Mouse (Mus musculus) hindbrain, embryonic 15.5 days (tissue): ENCODE data around the gene Ubl3. TPM values are rescaled to one million over a fixed set of nuclear protein-coding genes. Genes with fewer than 3 reads are reported as not detected.

ENCODE experiments used
- ATAC-seq: fragments of 200-750 bp; cut with Nextera tagmentation; 2 replicates; pipeline ENCODE4 v1.8.0; 2017; ENCODE audit warnings: low read depth, moderate number of reproducible peaks, moderate TSS enrichment; ENCODE audit not compliant: low FRiP score
- H3K27ac ChIP-seq: fragments of 300-500 bp; sonication (generic); replicated peaks from 2 replicates; pipeline ENCODE4 v1.5.1; 2015; ENCODE audit warnings: mild to moderate bottlenecking, inconsistent platforms
- H3K27me3 ChIP-seq: fragments of 300-500 bp; sonication (generic); 2 replicates; pipeline ENCODE4 v1.6.1; 2015; ENCODE audit warnings: control low read depth, inconsistent platforms
- H3K36me3 ChIP-seq: fragments of 300-500 bp; sonication (generic); 2 replicates; pipeline ENCODE4 v1.6.1; 2015; ENCODE audit warnings: control low read depth, inconsistent platforms
- H3K4me1 ChIP-seq: fragments of 300-500 bp; sonication (generic); replicated peaks from 2 replicates; pipeline ENCODE4 v1.6.1; 2015; ENCODE audit warnings: control low read depth, inconsistent platforms
- H3K4me2 ChIP-seq: fragments of 300-500 bp; sonication (generic); 2 replicates; pipeline ENCODE4 v1.6.1; 2015; ENCODE audit warnings: moderate library complexity, mild to moderate bottlenecking, inconsistent platforms
- H3K4me3 ChIP-seq: fragments of 300-500 bp; sonication (generic); 2 replicates; pipeline ENCODE4 v1.5.1; 2015; ENCODE audit warnings: mild to moderate bottlenecking, inconsistent platforms
- H3K9ac ChIP-seq: fragments of 300-500 bp; sonication (generic); 2 replicates; pipeline ENCODE4 v1.6.1; 2015; ENCODE audit warnings: inconsistent platforms
- H3K9me3 ChIP-seq: fragments of 300-500 bp; sonication (generic); 2 replicates; pipeline ENCODE4 v1.6.1; 2016; ENCODE audit warnings: control low read depth, inconsistent platforms
- WGBS: fragments of 180-500 bp; shearing (Covaris S2); methylation state at CpG from one replicate; pipeline ENCODE4 v1.1.7; 2015; 5-methylcytosine and 5-hydroxymethylcytosine counted together
- polyA plus RNA-seq: library from polyadenylated mRNA; unstranded; fragments of >200 nt; fragmentation: Nextera tagmentation; extraction: Ambion mirVana; gene quantifications from 2 replicates; pipeline ENCODE4 v1.2.1, GENCODE M21; 2015

The Ubl3 gene
- polyA plus RNA-seq, 1 experiment from 2014 or later: 101 TPM

GRCm38 (mm10) chr5:148556509-148556908 is 3.9 kb upstream of the Ubl3 start:
- H3K4me1 ChIP-seq: peaks cover 14% of the 10 kb centered on the region
- H3K27ac ChIP-seq: no peak overlapping the region
- H3K27me3 ChIP-seq: no peaks in the 10 kb centered on the region
- no peaks in the 10 kb centered on the region for H3K36me3 ChIP-seq
- no peak for ATAC-seq
- H3K4me3 ChIP-seq: no peak overlapping the region
- no peak overlapping the region for H3K4me2 ChIP-seq
- H3K9ac ChIP-seq: no peak overlapping the region
- WGBS: 91% methylated on average over 5 of the region's 5 CpGs
- no peaks in the 10 kb centered on the region for H3K9me3 ChIP-seq

DNA sequence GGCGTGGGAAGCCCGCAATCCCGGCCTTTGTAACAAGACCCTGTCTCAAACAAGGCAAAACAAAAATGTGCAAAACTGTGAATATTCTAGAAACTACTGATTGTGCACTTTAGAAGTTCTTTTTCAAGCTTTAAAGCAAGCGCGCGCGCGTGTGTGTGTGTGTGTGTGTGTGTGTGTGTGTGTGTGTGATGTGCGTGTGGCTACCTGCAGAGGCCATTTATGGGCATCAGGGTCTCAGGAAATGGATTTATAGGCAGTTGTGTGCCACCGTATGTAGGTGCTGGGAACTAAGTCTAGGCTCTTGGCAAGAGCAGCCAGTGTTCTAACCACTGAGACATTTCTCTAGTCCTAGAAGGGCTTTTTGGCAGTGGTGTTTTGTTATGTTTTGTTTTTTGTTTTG is 2.6 kb upstream of the Ubl3 start:
- H3K4me3 ChIP-seq: 0 out of 2 replicates have a peak overlapping the region, but pooled peaks have one; percentile 11
- peaks cover 19% of the 10 kb centered on the region for H3K4me1 ChIP-seq
- H3K27me3 ChIP-seq: no peaks in the 10 kb centered on the region
- H3K36me3 ChIP-seq: no peaks in the 10 kb centered on the region
- 73% methylated on average over 10 of the region's 10 CpGs for WGBS
- peak overlapping the region; percentile 51 for H3K4me2 ChIP-seq
- no peak overlapping the region for H3K9ac ChIP-seq
- H3K9me3 ChIP-seq: no peaks in the 10 kb centered on the region
- no peak overlapping the region for H3K27ac ChIP-seq
- no peak for ATAC-seq

GRCm38 (mm10) chr5:148554701-148555100 is 2.1 kb upstream of the Ubl3 start:
- H3K4me1 ChIP-seq: peaks cover 24% of the 10 kb centered on the region
- H3K9me3 ChIP-seq: no peaks in the 10 kb centered on the region
- H3K27ac ChIP-seq: no peak overlapping the region
- H3K27me3 ChIP-seq: no peaks in the 10 kb centered on the region
- H3K4me3 ChIP-seq: peak overlapping the region; percentile 11
- no peak for ATAC-seq
- H3K4me2 ChIP-seq: peak overlapping the region; percentile 51
- 2% methylated on average over 16 of the region's 16 CpGs for WGBS
- peak overlapping the region; percentile 12; the same call in 1 of the 2 replicates for H3K9ac ChIP-seq
- H3K36me3 ChIP-seq: no peaks in the 10 kb centered on the region

DNA sequence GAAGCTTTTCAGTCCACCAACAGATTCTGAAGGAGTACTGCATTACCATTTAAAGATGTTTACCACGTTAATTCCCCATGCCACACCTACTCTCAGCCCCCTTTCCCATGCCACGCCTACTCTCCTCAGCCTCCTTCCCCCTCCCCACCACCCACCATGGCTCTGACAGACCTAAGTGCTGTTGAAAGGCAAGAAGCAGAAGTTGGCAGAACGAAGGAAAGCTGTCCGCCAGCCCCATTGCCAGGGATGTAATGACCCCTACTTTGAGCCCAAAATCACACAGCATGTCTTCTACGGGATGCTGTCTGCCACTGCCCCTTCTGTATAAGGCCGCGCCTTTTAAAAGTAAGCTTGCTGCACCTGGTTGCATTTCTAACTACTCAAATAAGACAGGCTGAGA is 1.7 kb upstream of the Ubl3 start:
- WGBS: 24% methylated on average over 7 of the region's 7 CpGs
- Histone ChIP-seq H3K4me2 (peak overlapping the region; percentile 51), H3K27ac (no peak overlapping the region), H3K9me3 (no peaks in the 10 kb centered on the region), H3K4me1 (peaks cover 28% of the 10 kb centered on the region), H3K36me3 (no peaks in the 10 kb centered on the region), H3K4me3 (no peak overlapping the region), H3K27me3 (no peaks in the 10 kb centered on the region), H3K9ac (peak overlapping the region; percentile 12; the same call in 1 of the 2 replicates)
- ATAC-seq: no peak

- ATAC-seq: no peak
- Histone ChIP-seq H3K9me3 (no peaks in the 10 kb centered on the region), H3K4me2 (no peak overlapping the region), H3K27ac (no peak overlapping the region), H3K9ac (no peak overlapping the region), H3K36me3 (no peaks in the 10 kb centered on the region), H3K4me1 (peaks cover 31% of the 10 kb centered on the region), H3K27me3 (no peaks in the 10 kb centered on the region), H3K4me3 (no peak overlapping the region)
- WGBS: 37% methylated on average over 14 of the region's 14 CpGs
Observed at GRCm38 (mm10) chr5:148553723-148554122, 1.1 kb upstream of the Ubl3 start.

DNA sequence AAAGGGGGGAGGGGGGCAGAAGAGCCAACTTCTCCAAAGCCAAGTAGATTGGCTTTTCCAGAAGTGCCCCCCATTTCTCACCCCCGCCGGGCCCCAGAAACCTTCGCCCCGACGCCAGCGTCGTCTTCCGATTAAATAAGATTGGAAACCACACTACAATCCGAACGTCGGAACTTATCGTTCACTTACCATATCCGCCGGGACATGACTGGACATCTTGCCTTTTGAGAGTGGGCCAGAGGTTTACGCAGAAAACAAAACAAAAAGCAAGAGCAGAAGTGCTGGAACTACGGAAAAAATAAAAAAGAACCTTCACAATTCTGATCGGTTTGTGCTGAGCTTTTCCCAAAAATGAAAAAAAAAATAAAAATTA is 839 bp downstream of the Ubl3 start:
- ATAC-seq: no peak
- WGBS: under 1% methylated on average over 17 of the region's 17 CpGs

DNA sequence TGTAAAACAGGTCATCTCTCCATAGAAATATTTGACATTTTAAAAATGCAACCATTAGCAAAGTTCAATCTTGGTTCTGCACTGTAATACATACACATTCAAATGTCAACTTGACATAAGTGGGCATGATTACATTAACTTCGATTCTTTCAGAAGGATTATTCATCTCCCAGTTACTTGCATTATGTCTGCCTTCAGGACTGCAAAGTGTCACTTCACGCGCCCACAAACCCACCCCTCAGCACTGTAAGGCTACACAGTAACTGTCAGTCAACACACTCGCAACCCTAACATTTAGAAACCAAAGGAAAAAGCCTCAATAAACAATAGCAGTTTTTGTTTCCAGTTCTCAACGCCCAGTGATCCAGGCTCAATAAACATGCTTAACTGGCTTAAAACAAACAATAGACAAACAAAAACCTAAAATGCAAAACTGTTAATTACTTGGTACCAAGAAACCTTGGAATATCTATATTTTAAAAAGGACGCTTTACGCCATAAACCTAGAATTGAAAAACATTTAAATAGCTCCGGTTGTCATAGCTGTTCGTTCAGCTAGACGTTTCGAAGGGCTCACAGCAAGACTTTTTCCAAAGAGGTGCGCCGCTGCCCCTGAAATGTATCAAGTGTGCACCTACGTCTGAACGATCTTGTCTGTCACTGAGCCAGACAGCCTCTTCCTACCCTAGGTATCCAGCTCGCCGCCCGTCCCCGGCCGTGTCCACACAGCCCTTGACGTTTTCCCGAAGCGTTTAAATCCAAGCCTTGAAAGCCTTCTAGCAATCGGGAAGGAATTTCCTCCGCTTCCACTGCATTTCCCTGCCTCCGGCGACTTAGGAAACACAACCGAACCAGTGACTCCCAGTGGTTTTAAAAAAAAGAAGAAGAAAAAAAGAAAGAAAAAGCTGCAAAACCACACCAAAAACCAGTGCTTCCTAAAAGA is 1.5 kb downstream of the Ubl3 start:
- H3K4me3 ChIP-seq: peak overlapping the region; percentile 64
- H3K27me3 ChIP-seq: no peaks in the 10 kb centered on the region
- ATAC-seq: no peak
- H3K36me3 ChIP-seq: no peaks in the 10 kb centered on the region
- peak overlapping the region; percentile 81 for H3K4me2 ChIP-seq
- WGBS: under 1% methylated on average over 28 of the region's 28 CpGs
- H3K9ac ChIP-seq: peak overlapping the region; percentile 77
- H3K4me1 ChIP-seq: peaks cover 50% of the 10 kb centered on the region
- H3K9me3 ChIP-seq: no peaks in the 10 kb centered on the region
- peak overlapping the region; percentile 96 for H3K27ac ChIP-seq

More for the DNA sequence above, 839 bp downstream of the Ubl3 start:
- Histone ChIP-seq H3K36me3 (no peaks in the 10 kb centered on the region), H3K9ac (peak overlapping the region; percentile 77), H3K27ac (peak overlapping the region; percentile 96), H3K4me2 (peak overlapping the region; percentile 81), H3K4me1 (peaks cover 48% of the 10 kb centered on the region), H3K9me3 (no peaks in the 10 kb centered on the region), H3K4me3 (peak overlapping the region; percentile 64), H3K27me3 (no peaks in the 10 kb centered on the region)

- Histone ChIP-seq H3K4me1 (peaks cover 50% of the 10 kb centered on the region), H3K9ac (peak overlapping the region; percentile 77), H3K4me3 (peak overlapping the region; percentile 64), H3K27ac (peak overlapping the region; percentile 56), H3K36me3 (no peaks in the 10 kb centered on the region), H3K27me3 (no peaks in the 10 kb centered on the region), H3K9me3 (no peaks in the 10 kb centered on the region), H3K4me2 (peak overlapping the region; percentile 81)
- 1% methylated on average over 6 of the region's 6 CpGs for WGBS
- no peak for ATAC-seq
Observed at GRCm38 (mm10) chr5:148550393-148550792, 2.2 kb downstream of the Ubl3 start.

DNA sequence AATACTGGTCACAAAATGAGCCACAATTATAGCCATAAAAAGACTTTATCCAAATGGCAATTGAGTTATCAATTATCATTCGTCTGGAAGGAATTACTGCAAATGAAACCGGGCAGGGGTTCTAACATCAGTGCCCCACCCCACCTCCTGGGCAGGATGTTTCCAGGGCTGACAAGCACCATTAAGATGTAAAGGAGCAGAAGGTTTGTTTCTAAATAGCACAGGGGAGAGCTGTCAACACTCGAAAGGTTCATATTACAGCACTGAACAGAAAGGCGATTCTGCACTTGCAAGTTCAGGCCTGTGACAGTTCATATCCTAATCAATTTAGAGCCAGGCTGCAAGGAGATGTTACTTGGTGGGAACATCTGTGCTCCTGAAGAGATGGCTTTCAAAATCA is 3.3 kb downstream of the Ubl3 start:
- Histone ChIP-seq H3K4me2 (peak overlapping the region; percentile 81), H3K4me1 (peaks cover 42% of the 10 kb centered on the region), H3K27ac (no peak overlapping the region), H3K9ac (no peak overlapping the region), H3K27me3 (no peaks in the 10 kb centered on the region), H3K4me3 (peak overlapping the region; percentile 64), H3K9me3 (no peaks in the 10 kb centered on the region), H3K36me3 (no peaks in the 10 kb centered on the region)
- ATAC-seq: no peak
- 13% methylated on average over 4 of the region's 4 CpGs for WGBS

- Histone ChIP-seq H3K4me2 (peak overlapping the region; percentile 81), H3K36me3 (no peaks in the 10 kb centered on the region), H3K4me1 (peaks cover 38% of the 10 kb centered on the region), H3K27me3 (no peaks in the 10 kb centered on the region), H3K4me3 (no peak overlapping the region), H3K27ac (no peak overlapping the region), H3K9ac (no peak overlapping the region), H3K9me3 (no peaks in the 10 kb centered on the region)
- ATAC-seq: no peak
- 61% methylated on average over 9 of the region's 9 CpGs for WGBS
Observed at GRCm38 (mm10) chr5:148548568-148548967, 4.0 kb downstream of the Ubl3 start.

GRCm38 (mm10) chr5:148547870-148548456 is 4.6 kb downstream of the Ubl3 start:
- H3K36me3 ChIP-seq: no peaks in the 10 kb centered on the region
- no peak overlapping the region for H3K9ac ChIP-seq
- H3K4me1 ChIP-seq: peaks cover 38% of the 10 kb centered on the region
- H3K4me2 ChIP-seq: peak overlapping the region; percentile 81
- H3K27ac ChIP-seq: no peak overlapping the region
- H3K27me3 ChIP-seq: no peaks in the 10 kb centered on the region
- no peak for ATAC-seq
- 46% methylated on average over 10 of the region's 10 CpGs for WGBS
- no peaks in the 10 kb centered on the region for H3K9me3 ChIP-seq
- no peak overlapping the region for H3K4me3 ChIP-seq

DNA sequence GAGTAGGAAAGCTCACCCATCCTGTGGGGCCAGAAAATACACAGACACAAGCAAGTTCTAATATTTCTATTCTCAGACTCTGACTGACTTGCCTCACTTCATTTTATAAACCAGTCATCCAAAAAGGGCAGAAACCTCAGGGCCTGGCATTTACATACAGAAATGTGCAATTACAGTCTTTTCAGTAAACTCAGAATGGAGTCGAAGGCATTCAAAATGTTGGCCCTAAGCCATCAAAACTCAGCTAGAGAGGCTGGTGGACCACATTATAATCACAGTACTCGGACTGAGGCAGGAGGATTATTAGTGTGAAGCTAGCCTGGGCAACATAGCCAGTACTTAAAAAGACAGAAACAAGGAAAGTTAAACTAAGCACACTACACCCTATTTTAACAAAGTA is 5.6 kb downstream of the Ubl3 start:
- no peak overlapping the region for H3K4me2 ChIP-seq
- no peak overlapping the region for H3K4me3 ChIP-seq
- H3K4me1 ChIP-seq: peaks cover 42% of the 10 kb centered on the region
- 39% methylated on average over 2 of the region's 2 CpGs for WGBS
- no peaks in the 10 kb centered on the region for H3K27me3 ChIP-seq
- H3K27ac ChIP-seq: no peak overlapping the region
- H3K9me3 ChIP-seq: no peaks in the 10 kb centered on the region
- ATAC-seq: no peak
- H3K36me3 ChIP-seq: no peaks in the 10 kb centered on the region
- H3K9ac ChIP-seq: no peak overlapping the region
